Mouse (Mus musculus) embryonic fibroblast, embryonic 13.5 days (primary cell): ENCODE results near the gene Olfr16.

ENCODE experiments used
- CTCF ChIP-seq: IDR thresholded peaks from 2 replicates; pipeline ENCODE4 v1.5.1; 2011; ENCODE audit warnings: mild to moderate bottlenecking, control low read depth, low read length, moderate library complexity, borderline replicate concordance; ENCODE audit not compliant: insufficient read depth
- POLR2A ChIP-seq: IDR thresholded peaks from 2 replicates; pipeline ENCODE4 v1.6.1; 2011; ENCODE audit warnings: low read depth, mild to moderate bottlenecking, control low read depth, low read length, moderate library complexity

DNA sequence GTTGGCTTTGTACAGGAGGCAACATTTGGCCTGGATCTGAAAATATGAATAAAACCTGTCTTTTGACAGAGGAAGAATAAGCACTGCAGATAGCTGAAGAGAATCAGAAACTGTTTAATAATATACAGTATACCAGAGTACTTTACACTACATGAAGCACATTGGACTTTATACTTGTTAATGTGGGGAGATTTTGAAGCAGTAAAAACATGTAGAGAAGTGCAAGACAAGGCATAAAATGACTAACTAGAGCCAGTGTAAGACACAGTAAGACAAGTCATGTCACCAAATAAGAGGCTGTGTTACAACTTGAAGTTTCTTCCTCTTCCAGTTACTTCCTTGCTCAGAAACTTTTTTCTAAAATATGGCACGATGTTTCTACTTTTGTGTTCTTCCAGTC is 33.1 kb upstream of the Olfr16 start:
- TF ChIP-seq CTCF, result no peak
- no peak for TF ChIP-seq POLR2A
